Mouse (Mus musculus) neutrophil, adult 83 days (primary cell): ENCODE measurements around the gene Hcfc1. TPM values are rescaled to one million over a fixed set of nuclear protein-coding genes. Genes with fewer than 3 reads are reported as not detected.

Experiments
- total RNA-seq, 2 experiments: library from RNA; stranded (reverse); gene quantifications; one replicate each; pipeline ENCODE4 v1.2.4; 2023

Hcfc1 gene
- total RNA-seq, result 10 to 100 TPM; 81.1 to 89.4 TPM

DNA sequence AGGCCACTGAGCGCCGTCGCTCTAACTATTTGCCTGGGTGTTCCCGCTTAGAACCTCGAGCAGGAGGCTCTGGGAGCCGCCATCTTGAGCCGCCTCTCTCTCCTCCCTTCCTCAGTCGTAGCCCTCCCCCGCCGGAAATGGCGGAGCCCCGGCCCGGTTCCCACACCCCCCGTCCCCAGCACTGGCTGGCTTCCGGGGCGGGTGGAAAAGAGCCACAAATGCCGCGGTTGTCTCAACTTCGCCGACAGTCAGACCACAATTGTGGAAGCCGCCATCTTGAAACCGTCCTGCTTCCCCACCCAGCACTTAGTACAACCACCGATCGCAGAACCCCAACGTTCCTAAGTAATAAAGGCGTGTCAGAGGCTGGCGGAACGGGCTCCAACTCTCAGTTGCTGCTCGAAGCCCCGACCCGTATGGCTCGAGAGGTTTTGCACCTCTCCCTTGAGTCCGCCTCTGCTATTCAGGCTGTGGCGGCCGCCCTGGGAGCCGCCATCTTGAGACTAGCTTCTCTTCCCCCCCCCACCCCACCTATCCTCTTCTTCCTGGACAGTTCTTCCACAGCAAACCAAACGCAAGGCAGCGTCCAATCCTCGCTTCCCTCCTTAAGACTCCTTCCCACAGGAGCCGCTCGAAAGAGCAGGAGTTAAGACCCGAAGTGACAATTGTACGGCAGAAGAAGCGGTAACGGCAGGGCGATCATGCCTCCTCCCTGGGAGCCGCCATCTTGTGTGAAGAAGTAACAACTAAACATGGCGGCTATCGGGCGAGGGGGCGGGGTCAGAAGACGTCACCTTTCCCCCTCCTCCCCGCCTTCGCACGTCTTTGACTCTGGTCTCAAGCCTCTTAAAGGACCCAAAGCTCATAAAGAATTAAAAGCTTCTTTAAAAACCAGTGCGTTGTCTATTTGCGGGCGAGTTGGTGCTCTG, at the start of gene Hcfc1:
Gene Hcfc1, minus strand, starts transcription at position 110 of the 929 bp plus-strand sequence.

DNA sequence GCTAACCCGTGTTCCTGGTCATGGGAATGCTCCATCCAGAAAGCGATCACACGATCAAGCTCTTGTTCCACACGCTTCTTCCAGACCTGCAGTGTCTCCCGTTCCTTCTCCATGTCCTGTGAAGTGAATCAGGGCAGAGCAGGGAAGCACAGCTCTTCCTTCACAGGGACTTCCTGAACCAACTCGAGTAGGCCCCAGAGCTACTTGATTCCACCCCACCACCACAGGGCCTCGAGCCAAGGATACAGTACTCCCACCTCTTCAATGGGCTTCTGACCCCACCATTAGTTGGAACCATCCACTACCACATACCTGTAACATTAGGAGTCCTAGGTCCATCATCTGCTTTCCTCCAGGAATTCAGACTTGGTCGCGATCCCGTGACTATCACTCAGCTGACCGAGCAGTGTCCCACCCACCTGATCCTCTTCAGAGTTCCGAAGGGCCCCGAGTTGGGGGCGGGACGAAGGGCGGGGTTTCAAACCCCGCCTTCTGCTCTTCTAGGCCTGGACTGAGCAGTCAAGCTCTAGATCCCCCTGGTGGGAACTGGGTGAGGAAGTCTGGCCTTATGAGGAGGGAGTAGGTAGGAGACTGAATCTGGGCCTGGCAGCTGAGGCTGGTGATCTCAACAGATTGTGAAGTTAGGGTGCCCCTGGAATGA, 35.6 kb downstream of the Hcfc1 start, which contains the start of gene Renbp:
Gene Renbp, minus strand, starts transcription at position 449 of the 661 bp plus-strand sequence.

DNA sequence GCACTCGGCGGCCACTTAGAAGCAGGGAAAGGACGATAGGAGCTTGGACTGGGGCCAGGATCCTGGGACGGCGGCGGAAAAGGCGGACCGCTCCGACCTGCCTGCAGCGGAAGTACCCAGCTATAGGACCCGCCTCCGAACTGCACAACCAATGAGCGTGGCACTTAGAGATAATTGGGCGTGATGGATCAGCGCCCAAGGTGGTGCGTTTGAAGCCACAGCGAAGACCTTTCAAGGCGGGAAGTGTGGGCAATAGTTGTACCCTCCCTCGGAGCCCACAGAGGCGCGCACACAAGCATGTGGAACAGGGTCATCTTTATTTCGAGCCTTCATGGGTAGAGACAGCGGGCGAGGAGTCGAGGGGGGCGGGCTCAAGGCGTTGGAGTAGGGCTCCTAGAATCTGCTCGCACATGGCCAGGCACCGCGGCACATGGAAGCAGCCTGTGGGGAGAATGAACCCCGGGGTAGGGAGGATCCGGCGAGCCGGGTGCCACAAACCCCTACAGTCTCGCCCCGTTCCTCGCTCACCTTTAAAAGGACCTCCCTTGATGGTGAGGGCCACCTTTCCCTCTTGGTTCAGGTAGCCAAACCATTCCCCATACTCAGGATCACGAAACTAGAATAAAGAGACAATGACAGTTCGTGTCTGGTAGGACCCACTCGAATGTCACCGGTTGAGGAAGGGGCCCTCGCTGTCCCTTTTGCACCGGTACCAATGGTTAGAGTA, 44.2 kb downstream of the Hcfc1 start, which contains the start of the genes Arhgap4 and Naa10:
Gene Arhgap4, minus strand, starts transcription at position 48 of the 727 bp plus-strand sequence.
Gene Naa10, minus strand, starts transcription at position 122 of the 727 bp plus-strand sequence.

DNA sequence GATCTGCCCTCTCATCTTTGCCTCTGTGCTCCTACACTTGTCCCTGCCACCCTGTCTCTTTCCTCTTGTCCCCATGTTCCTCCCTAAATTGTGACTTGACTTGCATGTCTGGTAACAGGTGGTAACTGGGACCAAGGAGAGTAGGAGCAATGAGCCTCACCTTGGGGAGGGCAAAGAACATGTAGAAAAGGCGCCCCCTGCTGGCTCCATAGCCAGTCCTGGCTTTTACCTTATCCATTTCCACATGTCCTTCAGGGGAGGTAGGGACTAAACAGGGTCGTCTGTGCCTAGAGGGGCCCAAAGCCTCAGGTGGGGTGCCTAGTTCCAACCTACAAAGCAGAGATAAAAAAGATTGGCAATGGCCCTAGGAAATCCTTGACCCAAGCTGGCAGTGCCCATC, 70.4 kb downstream of the Hcfc1 start, which contains the start of gene L1cam:
Gene L1cam, minus strand, starts transcription at position 387 of the 400 bp plus-strand sequence.

Other genes with a start within 250 kb of the Hcfc1 start
- gene Abcd1, start 249.8 kb downstream of the Hcfc1 start, total RNA-seq, result 10 to 100 TPM; 82.1 to 88.8 TPM
- gene Plxnb3, start 209.3 kb downstream of the Hcfc1 start, total RNA-seq, result under 1 TPM; 0.26 to 0.81 TPM
- gene Srpk3, start 192.0 kb downstream of the Hcfc1 start, total RNA-seq, result under 1 TPM; 0.88 to 0.90 TPM
- 10 to 100 TPM; 89.7 to 95.2 TPM for gene Idh3g, start 179.5 kb downstream of the Hcfc1 start, total RNA-seq
- 100 to 1,000 TPM; 116 to 117 TPM for gene Ssr4, start 179.3 kb downstream of the Hcfc1 start, total RNA-seq
- under 1 TPM; 0.53 to 0.64 TPM for gene Pdzd4, start 141.4 kb downstream of the Hcfc1 start, total RNA-seq
- under 1 TPM in 1 of 2 experiments, not detected in 1; 0.11 TPM for gene Avpr2, start 74.3 kb downstream of the Hcfc1 start, total RNA-seq
- gene L1cam, start 70.3 kb downstream of the Hcfc1 start, total RNA-seq, result 10 to 100 TPM; 28.9 to 42.0 TPM
- gene Arhgap4, start 44.5 kb downstream of the Hcfc1 start, total RNA-seq, result 100 to 1,000 TPM; 236 to 237 TPM
- 10 to 100 TPM; 43.1 to 48.0 TPM for gene Naa10, start 44.4 kb downstream of the Hcfc1 start, total RNA-seq
- gene Renbp, start 35.5 kb downstream of the Hcfc1 start, total RNA-seq, result 10 to 100 TPM; 13.8 to 16.6 TPM
- gene Irak1, start 57.6 kb upstream of the Hcfc1 start, total RNA-seq, result 10 to 100 TPM; 68.9 to 70.8 TPM
- gene Opn1mw, start 161.1 kb upstream of the Hcfc1 start, total RNA-seq, result not detected
- 10 to 100 TPM; 22.9 to 29.2 TPM for gene Mecp2, start 169.0 kb upstream of the Hcfc1 start, total RNA-seq
- gene Tex28, start 201.5 kb upstream of the Hcfc1 start, total RNA-seq, result not detected
- gene Tktl1, start 210.9 kb upstream of the Hcfc1 start, total RNA-seq, result under 1 TPM in 1 of 2 experiments, not detected in 1; 0.13 TPM